Mouse (Mus musculus) small intestine, adult 2 months (tissue): ENCODE results near the gene Defb18.
"Not testable (repeated sequence)": the region's sequence is repeated elsewhere in the genome, so short reads cannot be mapped to it uniquely, and the experiment has no call there.

Source experiments
- CTCF ChIP-seq: fragments of 200-500 bp; IDR thresholded peaks from 2 replicates; pipeline ENCODE4 v1.5.1; 2012; ENCODE audit warnings: low read depth, mild to moderate bottlenecking, control low read depth, inconsistent platforms, low read length, moderate library complexity, mixed read lengths; ENCODE audit not compliant: insufficient replicate concordance, insufficient read length; ENCODE audit errors: extremely low read depth
- POLR2A ChIP-seq: fragments of 200-500 bp; IDR thresholded peaks from 2 replicates; pipeline ENCODE4 v1.6.1; 2012; ENCODE audit warnings: low read depth, mild to moderate bottlenecking, control low read depth, inconsistent platforms, low read length, moderate library complexity

- TF ChIP-seq POLR2A, CTCF: not testable (repeated sequence)
Measured at GRCm38 (mm10) chr1:18245801-18246580, 8.7 kb upstream of the Defb18 start.
